Mouse (Mus musculus) ES-CJ7 (cell line): ENCODE data around the gene Utp3.

ENCODE experiments used
- DNase-seq: peaks from one replicate; pipeline ENCODE4 v3.0.0; 2011; ENCODE audit warnings: low read depth, low spot score

Gene Utp3

GRCm38 (mm10) chr5:88569541-88569940 lies 15.3 kb downstream of the Utp3 start:
- DNase-seq, result no peak

GRCm38 (mm10) chr5:88574829-88575228 lies 20.6 kb downstream of the Utp3 start:
- no peak for DNase-seq

- no peak for DNase-seq
Measured at GRCm38 (mm10) chr5:88575506-88576338, 21.5 kb downstream of the Utp3 start.

- DNase-seq, result no peak
Measured at GRCm38 (mm10) chr5:88580681-88581080, 26.4 kb downstream of the Utp3 start.

- DNase-seq, result no peak
Measured at GRCm38 (mm10) chr5:88581343-88581742, 27.1 kb downstream of the Utp3 start.

- DNase-seq, result peak; percentile 83
Measured at GRCm38 (mm10) chr5:88583271-88584031, 29.2 kb downstream of the Utp3 start.

- no peak for DNase-seq
Measured at GRCm38 (mm10) chr5:88584061-88584460, 29.8 kb downstream of the Utp3 start.

GRCm38 (mm10) chr5:88586407-88587174 lies 32.3 kb downstream of the Utp3 start:
- DNase-seq, result no peak

- DNase-seq, result no peak
Measured at GRCm38 (mm10) chr5:88587211-88587934, 33.1 kb downstream of the Utp3 start.

GRCm38 (mm10) chr5:88588481-88588880 lies 34.2 kb downstream of the Utp3 start:
- no peak for DNase-seq

- no peak for DNase-seq
Measured at GRCm38 (mm10) chr5:88593421-88594172, 39.3 kb downstream of the Utp3 start.

GRCm38 (mm10) chr5:88594173-88594569 lies 39.9 kb downstream of the Utp3 start:
- DNase-seq, result no peak

- no peak for DNase-seq
Measured at GRCm38 (mm10) chr5:88595537-88596455, 41.5 kb downstream of the Utp3 start.

GRCm38 (mm10) chr5:88598961-88599360 lies 44.7 kb downstream of the Utp3 start:
- DNase-seq, result no peak

- no peak for DNase-seq
Measured at GRCm38 (mm10) chr5:88602030-88602429, 47.8 kb downstream of the Utp3 start.

GRCm38 (mm10) chr5:88602713-88603112 lies 48.5 kb downstream of the Utp3 start:
- DNase-seq, result no peak

- DNase-seq, result no peak
Measured at GRCm38 (mm10) chr5:88604046-88604445, 49.8 kb downstream of the Utp3 start.

GRCm38 (mm10) chr5:88604641-88605358 lies 50.5 kb downstream of the Utp3 start:
- no peak for DNase-seq
